Mouse (Mus musculus) megakaryocyte, embryonic 14.5 days (primary cell): Measurements from ENCODE around the gene Ptprg.

ENCODE experiments used
- FLI1 ChIP-seq: IDR thresholded peaks from 2 replicates; pipeline ENCODE4 v1.6.1; 2012; ENCODE audit warnings: low read length, inconsistent platforms, mixed read lengths
- GATA1 ChIP-seq: IDR thresholded peaks from 3 replicates; pipeline ENCODE4 v1.6.1; 2012; ENCODE audit warnings: mixed read lengths, low read length, inconsistent platforms, borderline replicate concordance

- TF ChIP-seq GATA1 (no peak), FLI1 (no peak)
These were observed 237.9 kb downstream of the Ptprg start for GRCm38 (mm10) chr14:11791190-11791589.
